Mouse (Mus musculus) cerebellum, adult 2 months (tissue): ENCODE results near the gene Fcor. TPM values are rescaled to one million over a fixed set of nuclear protein-coding genes. Genes with fewer than 3 reads are reported as not detected.

Source experiments
- DNase-seq, 2 experiments: peaks; one replicate each; pipeline ENCODE4 v3.0.0; 2021
- H3K27ac ChIP-seq: fragments of 200-500 bp; 2 replicates; pipeline ENCODE4 v1.5.1; 2012; ENCODE audit warnings: low read length, control low read depth, inconsistent platforms; ENCODE audit not compliant: insufficient read depth
- H3K27me3 ChIP-seq: fragments of 200-500 bp; 2 replicates; pipeline ENCODE4 v1.6.1; 2012; ENCODE audit warnings: inconsistent platforms, mild to moderate bottlenecking, low read length, moderate library complexity; ENCODE audit not compliant: control insufficient read depth, insufficient read depth
- H3K4me1 ChIP-seq: fragments of 200-500 bp; 2 replicates; pipeline ENCODE4 v1.6.1; 2011; ENCODE audit warnings: low read length; ENCODE audit not compliant: control insufficient read depth, insufficient read depth
- H3K4me3 ChIP-seq: fragments of 200-500 bp; replicated peaks from 2 replicates; pipeline ENCODE3; 2011; ENCODE audit warnings: mild to moderate bottlenecking, low read depth, low read length, control low read depth; ENCODE audit not compliant: insufficient read depth
- CTCF ChIP-seq: fragments of 200-500 bp; IDR thresholded peaks from 2 replicates; pipeline ENCODE4 v1.5.1; 2011; ENCODE audit warnings: low read depth, mild to moderate bottlenecking, control low read depth, low read length, moderate library complexity, borderline replicate concordance; ENCODE audit not compliant: insufficient read depth
- POLR2A ChIP-seq: fragments of 200-500 bp; IDR thresholded peaks from 2 replicates; pipeline ENCODE4 v1.6.1; 2011; ENCODE audit warnings: low read length, control low read depth, borderline replicate concordance; ENCODE audit not compliant: insufficient read depth
- WGBS: fragments of 180-500 bp; shearing (Covaris S2); methylation state at CpG from one replicate; pipeline ENCODE4 v1.1.7; 2018; 5-methylcytosine and 5-hydroxymethylcytosine counted together
- polyA plus RNA-seq: library from polyadenylated mRNA; depleted of rRNA; stranded (reverse); fragments of >200 nt; gene quantifications from 2 replicates; pipeline ENCODE4 v1.2.3, GENCODE M21; 2012

Fcor gene
- polyA plus RNA-seq, 1 experiment, result 40.0 TPM

GRCm38 (mm10) chr8:3648990-3649389 lies 23.2 kb downstream of the Fcor start:
- no peaks in the 10 kb centered on the region for H3K27me3 ChIP-seq
- no peak for DNase-seq
- TF ChIP-seq POLR2A (no peak), CTCF (no peak)
- no peak overlapping the region for H3K27ac ChIP-seq
- H3K4me1 ChIP-seq, result no peaks in the 10 kb centered on the region
- WGBS, result 37% methylated on average over 1 of the region's 1 CpGs
- no peak overlapping the region for H3K4me3 ChIP-seq

GRCm38 (mm10) chr8:3648268-3648667 lies 23.9 kb downstream of the Fcor start:
- Histone ChIP-seq H3K4me3 (no peak overlapping the region), H3K4me1 (no peaks in the 10 kb centered on the region), H3K27me3 (no peaks in the 10 kb centered on the region), H3K27ac (no peak overlapping the region)
- WGBS, result 79% methylated on average over 2 of the region's 2 CpGs
- DNase-seq, result no peak
- TF ChIP-seq POLR2A (no peak), CTCF (no peak)

- Histone ChIP-seq H3K27me3 (no peaks in the 10 kb centered on the region), H3K4me3 (no peak overlapping the region), H3K27ac (no peak overlapping the region), H3K4me1 (no peaks in the 10 kb centered on the region)
- no peak for DNase-seq
- TF ChIP-seq CTCF, result no peak
- TF ChIP-seq POLR2A, result no peak
- 79% methylated on average over 4 of the region's 4 CpGs for WGBS
Observed at GRCm38 (mm10) chr8:3647561-3647960, 24.6 kb downstream of the Fcor start.

GRCm38 (mm10) chr8:3646824-3647531 lies 25.2 kb downstream of the Fcor start:
- Histone ChIP-seq H3K27me3 (no peaks in the 10 kb centered on the region), H3K27ac (no peak overlapping the region), H3K4me3 (no peak overlapping the region), H3K4me1 (no peaks in the 10 kb centered on the region)
- 83% methylated on average over 6 of the region's 6 CpGs for WGBS
- no peak for DNase-seq
- TF ChIP-seq CTCF (no peak), POLR2A (no peak)

DNA sequence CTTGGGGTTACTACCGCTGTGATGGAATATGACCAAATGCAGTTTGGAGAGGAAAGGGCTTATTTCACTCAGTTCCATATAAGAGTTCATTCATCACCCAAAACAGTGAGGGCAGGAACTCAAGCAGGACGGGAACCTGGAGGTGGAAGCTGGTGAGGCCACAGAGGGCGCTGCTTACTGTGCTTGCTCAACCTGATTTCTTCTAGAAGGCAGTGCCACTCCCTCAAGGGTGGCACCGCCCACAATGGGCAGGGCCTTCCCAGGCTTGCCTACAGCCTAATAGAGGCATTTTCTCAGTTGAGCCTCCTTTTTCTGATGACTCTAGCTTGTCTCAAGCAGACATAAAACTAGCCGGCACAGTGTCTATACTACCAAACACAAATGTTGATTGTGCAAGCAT lies 26.4 kb downstream of the Fcor start:
- Histone ChIP-seq H3K4me3 (no peak overlapping the region), H3K27me3 (no peaks in the 10 kb centered on the region), H3K27ac (no peak overlapping the region), H3K4me1 (no peaks in the 10 kb centered on the region)
- no peak for TF ChIP-seq CTCF
- TF ChIP-seq POLR2A, result no peak
- DNase-seq, result peak; percentile 20 to 25
- 28% methylated on average over 5 of the region's 5 CpGs for WGBS

DNA sequence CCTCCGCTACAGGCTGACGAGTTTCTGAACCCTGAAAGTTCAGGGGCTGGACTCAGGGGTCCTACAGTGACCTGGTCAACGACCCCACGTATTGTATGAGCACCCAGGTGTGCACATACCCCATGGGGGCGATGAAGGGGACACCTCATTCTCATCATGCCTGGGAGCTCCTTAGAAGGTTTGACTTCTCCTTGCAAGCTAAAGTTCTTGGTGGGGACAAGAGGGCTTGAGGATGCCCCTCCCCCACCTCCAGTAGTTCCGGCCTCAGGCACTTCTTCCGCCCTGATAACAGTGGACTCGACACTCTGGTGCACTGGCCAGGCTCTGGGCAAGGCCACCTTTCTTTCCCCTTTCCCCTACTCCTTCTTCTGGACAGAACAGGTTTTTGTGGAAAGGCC lies 40.7 kb downstream of the Fcor start:
- no peaks in the 10 kb centered on the region for H3K27me3 ChIP-seq
- DNase-seq, result no peak
- WGBS, result 26% methylated on average over 8 of the region's 8 CpGs

DNA sequence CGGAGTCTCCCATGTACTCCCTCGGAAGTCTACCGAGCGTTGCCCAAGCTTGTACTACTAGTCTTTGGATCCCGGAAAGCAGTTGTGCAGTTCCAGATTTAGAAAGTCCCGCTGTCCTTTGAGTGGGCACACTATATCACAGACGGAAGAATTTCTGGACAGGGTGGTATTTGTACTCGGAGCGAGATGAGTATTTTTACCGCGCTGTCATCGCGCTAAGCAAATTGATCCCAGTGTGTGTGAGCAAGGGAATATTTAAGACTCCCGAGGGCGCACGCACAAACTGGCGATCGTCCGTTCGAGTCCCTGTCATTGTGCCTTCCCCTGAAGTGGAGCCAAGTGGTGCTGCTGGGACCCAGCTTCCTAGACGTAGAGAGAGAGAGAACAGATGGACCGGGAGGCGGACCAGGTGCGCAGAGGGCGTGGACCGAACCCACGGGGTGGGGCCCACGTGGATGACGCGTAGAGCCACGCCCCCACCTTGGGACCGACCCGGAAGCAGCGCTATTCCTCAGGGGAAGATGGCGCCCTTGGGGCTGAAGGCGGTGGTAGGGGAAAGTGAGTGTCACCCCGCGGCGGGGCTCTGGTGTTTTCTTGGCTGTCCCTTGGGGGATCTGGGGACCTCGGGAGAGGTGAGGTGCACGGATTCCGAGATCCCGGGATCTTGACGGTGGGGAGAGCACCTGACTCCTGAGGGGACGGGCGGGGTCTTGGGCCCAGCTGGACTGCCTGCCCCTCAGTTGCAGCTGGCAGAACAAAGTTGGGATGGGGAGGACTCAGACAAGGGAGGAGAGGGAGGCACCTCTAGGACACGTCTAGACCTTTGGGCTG lies 41.3 kb downstream of the Fcor start, which contains the start of gene Stxbp2:
Gene Stxbp2 (plus strand): TSS at position 309 of the 831 bp plus-strand sequence.
- H3K27ac ChIP-seq, result no peak within 1 kb of the TSS
- TF ChIP-seq POLR2A (peak; percentile 39; the same call in 1 of the 2 replicates), CTCF (no peak)
- H3K27me3 ChIP-seq, result no peaks in the 10 kb centered on the region
- peak within 1 kb of the TSS; percentile 75 for H3K4me3 ChIP-seq
- whole genome bisulfite sequencing, result 4% methylated on average over 47 of the region's 47 CpGs
- peak; percentile 82 to 84 for DNase-seq
- 0 out of 2 replicates have a peak, but pooled peaks cover 3% of the 10 kb centered on the region for H3K4me1 ChIP-seq

More for the DNA sequence above, 40.7 kb downstream of the Fcor start:
- H3K4me1 ChIP-seq, result 0 out of 2 replicates have a peak, but pooled peaks cover 3% of the 10 kb centered on the region
- no peak overlapping the region for H3K27ac ChIP-seq
- peak overlapping the region; percentile 75 for H3K4me3 ChIP-seq
- TF ChIP-seq POLR2A, result no peak
- no peak for TF ChIP-seq CTCF
